Mouse (Mus musculus) stomach, embryonic 15.5 days (tissue): ENCODE data around the gene 2900011O08Rik. TPM values are rescaled to one million over a fixed set of nuclear protein-coding genes. Genes with fewer than 3 reads are reported as not detected.

Experiments used
- ATAC-seq: fragments of 200-750 bp; cut with Nextera tagmentation; 2 replicates; pipeline ENCODE4 v1.8.0; 2017; ENCODE audit warnings: low read depth, moderate number of reproducible peaks, moderate TSS enrichment; ENCODE audit not compliant: insufficient read depth, low FRiP score
- H3K27ac ChIP-seq: fragments of 300-500 bp; sonication (generic); 2 replicates; pipeline ENCODE4 v1.5.1; 2015; ENCODE audit warnings: mild to moderate bottlenecking, inconsistent platforms
- H3K27me3 ChIP-seq: fragments of 300-500 bp; sonication (generic); replicated peaks from 2 replicates; pipeline ENCODE4 v1.6.1; 2015; ENCODE audit warnings: inconsistent platforms
- H3K36me3 ChIP-seq: fragments of 300-500 bp; sonication (generic); 2 replicates; pipeline ENCODE4 v1.6.1; 2015; ENCODE audit warnings: inconsistent platforms
- H3K4me1 ChIP-seq: fragments of 300-500 bp; sonication (generic); 2 replicates; pipeline ENCODE4 v1.6.1; 2015; ENCODE audit warnings: inconsistent platforms
- H3K4me2 ChIP-seq: fragments of 300-500 bp; sonication (generic); 2 replicates; pipeline ENCODE4 v1.6.1; 2015; ENCODE audit warnings: mild to moderate bottlenecking, inconsistent platforms
- H3K4me3 ChIP-seq: fragments of 300-500 bp; sonication (generic); replicated peaks from 2 replicates; pipeline ENCODE4 v1.5.1; 2015; ENCODE audit warnings: inconsistent platforms
- H3K9ac ChIP-seq: fragments of 300-500 bp; sonication (generic); 2 replicates; pipeline ENCODE4 v1.6.1; 2015; ENCODE audit warnings: inconsistent platforms
- H3K9me3 ChIP-seq: fragments of 300-500 bp; sonication (generic); 2 replicates; pipeline ENCODE4 v1.6.1; 2016; ENCODE audit warnings: inconsistent platforms
- WGBS: fragments of 180-500 bp; shearing (Covaris S2); methylation state at CpG from one replicate; pipeline ENCODE4 v1.1.7; 2015; 5-methylcytosine and 5-hydroxymethylcytosine counted together
- polyA plus RNA-seq: library from polyadenylated mRNA; unstranded; fragments of >200 nt; fragmentation: Nextera tagmentation; extraction: Ambion mirVana; gene quantifications from 2 replicates; pipeline ENCODE4 v1.2.1, GENCODE M21; 2015

Gene 2900011O08Rik
- 1.7 and 2.4 TPM in 2 replicates for polyA plus RNA-seq

DNA sequence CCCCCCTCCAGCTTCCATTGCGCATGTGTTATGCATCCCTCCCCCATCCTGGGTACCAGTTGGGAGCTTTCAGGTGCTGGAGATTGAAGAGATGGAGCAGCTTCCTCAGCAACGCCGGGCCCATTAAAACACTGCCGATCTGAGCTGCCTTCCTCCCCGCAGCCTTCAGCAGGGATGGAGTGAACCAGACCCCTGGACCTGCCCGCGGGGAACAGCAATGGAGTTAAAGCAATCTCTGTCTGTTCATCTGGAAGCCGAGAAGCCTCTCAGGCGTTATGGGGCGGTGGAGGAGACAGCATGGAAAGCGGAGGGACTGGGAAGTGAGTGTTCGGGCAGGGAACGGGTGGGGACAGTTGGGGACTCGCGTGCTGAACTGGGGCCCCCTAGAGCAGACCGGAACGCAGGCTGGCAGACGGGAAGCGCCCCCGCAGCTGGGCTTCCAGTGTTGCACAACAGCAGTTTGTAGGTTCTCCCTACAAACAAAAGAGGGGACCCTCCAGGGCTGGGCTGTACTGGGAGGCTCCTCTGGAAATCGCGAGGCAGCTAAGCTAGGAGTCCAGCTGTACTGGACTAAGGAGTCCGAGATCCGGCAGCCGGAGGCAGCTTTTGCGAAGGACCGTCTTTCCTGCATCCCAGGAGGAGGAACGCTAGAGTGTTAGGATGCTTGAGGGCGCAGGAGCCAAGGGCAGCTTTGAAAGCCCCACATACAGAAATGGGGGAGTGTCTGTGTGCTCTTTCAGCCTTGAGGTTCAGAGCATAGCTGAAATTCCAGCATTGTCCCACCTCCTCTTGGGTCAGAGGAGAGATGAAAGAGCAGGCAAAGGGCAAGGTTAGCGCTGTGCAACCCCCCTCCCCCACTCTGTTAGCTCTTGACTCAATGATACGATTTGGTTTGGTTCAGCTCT, at the start of gene 2900011O08Rik, which contains the start of gene Ifitm7:
2900011O08Rik (plus strand) TSS at position 31 of the 905 bp plus-strand sequence.
Ifitm7 (minus strand) TSS at position 315 of the 905 bp plus-strand sequence.
- Histone ChIP-seq H3K4me1 (no peaks in the 10 kb centered on the region), H3K9me3 (no peaks in the 10 kb centered on the region), H3K4me2 (peak within 1 kb of the TSS; percentile 76), H3K9ac (no peak within 1 kb of the TSS), H3K36me3 (no peaks in the 10 kb centered on the region), H3K4me3 (peak within 1 kb of the TSS; percentile 39), H3K27me3 (no peaks in the 10 kb centered on the region), H3K27ac (no peak within 1 kb of the TSS)
- ATAC-seq, result 0 out of 2 replicates have a peak, but pooled peaks have one; percentile 43
- under 1% methylated on average over 31 of the region's 31 CpGs for WGBS

DNA sequence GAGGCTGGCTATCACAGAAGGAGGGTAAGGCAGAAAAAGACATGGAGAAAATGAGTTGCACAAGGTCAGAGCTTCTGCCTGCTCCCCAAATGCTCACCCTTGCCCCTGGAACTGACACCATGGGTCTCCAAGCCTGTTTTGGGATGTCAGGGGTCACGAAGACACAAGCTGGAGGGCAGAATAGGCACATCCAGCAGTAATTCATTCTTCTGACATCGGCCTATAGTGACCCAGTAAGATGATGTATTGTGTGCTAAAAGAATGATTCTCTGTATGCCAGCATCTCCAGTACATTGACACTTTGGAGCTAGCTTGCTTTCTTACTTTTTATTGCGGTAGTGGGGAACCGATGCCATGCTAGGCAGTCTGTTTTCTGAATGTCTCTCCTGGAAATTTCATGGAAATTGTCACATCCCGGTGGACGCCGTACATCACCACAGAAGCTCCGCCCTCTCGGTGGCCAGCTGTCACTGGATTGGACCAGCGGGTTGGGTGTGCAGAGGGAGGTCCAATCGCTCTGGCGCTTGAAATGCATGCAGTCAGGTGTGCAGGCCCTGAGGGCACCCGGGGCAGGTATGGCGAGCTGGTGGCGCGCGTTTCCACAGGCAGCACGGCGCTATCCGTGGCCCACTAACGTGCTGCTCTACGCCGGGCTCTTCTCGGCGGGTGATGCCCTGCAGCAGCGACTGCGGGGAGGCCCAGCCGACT, 46.1 kb upstream of the 2900011O08Rik start:
- Histone ChIP-seq H3K36me3 (no peaks in the 10 kb centered on the region), H3K27me3 (0 out of 2 replicates have a peak, but pooled peaks cover 3% of the 10 kb centered on the region), H3K4me2 (peak overlapping the region; percentile 95), H3K4me1 (peaks cover 5% of the 10 kb centered on the region; the same call in 1 of the 2 replicates), H3K9ac (peak overlapping the region; percentile 39; the same call in 1 of the 2 replicates), H3K27ac (no peak overlapping the region), H3K4me3 (peak overlapping the region; percentile 60), H3K9me3 (no peaks in the 10 kb centered on the region)
- ATAC-seq, result peak; percentile 95
- 6% methylated on average over 28 of the region's 28 CpGs for WGBS

DNA sequence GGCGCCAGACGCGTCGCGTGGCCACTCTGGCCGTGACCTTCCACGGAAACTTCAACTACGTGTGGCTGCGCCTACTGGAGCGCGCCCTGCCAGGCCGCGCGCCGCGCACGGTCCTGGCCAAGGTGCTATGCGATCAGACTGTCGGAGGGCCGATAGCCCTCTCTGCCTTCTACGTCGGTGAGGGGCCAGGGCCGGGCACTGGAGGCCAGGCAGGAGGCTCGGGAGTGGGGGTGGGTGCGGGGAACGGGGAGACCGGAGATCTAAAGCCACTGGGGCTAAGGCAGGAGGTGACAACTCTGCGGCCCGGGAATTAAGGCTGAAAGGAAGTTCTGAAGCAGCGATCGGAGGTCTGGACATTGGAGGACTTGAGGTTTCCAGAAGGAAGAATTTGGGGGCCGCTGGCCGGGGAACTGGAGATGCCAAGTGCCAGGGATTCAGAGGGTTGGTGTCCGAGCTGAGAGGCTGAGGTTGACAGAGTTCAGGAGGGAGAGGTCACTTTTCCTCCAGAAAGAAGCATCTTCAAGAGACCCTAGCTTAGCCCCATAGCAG, 45.5 kb upstream of the 2900011O08Rik start:
- 3% methylated on average over 34 of the region's 34 CpGs for WGBS

DNA sequence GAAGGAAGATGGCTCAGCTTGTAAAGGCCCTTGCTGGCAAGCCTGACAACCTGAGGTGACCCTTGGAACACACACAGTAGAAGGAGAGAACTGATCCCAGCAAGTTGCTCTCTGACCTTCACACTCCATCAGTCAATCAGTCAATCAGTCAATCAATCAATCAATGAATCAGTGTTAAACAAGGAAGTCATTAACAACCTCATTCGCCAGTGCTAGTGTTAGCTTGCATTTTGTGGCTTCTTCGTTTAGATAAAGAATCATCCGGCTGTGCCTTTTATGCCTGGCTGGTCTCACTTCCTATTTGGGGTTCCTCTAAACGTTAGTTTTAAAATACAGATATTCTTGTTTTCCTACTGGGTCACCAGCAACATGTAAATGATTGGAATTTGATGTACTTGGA, 42.2 kb upstream of the 2900011O08Rik start:
- Histone ChIP-seq H3K27me3 (0 out of 2 replicates have a peak, but pooled peaks cover 3% of the 10 kb centered on the region), H3K4me2 (no peak overlapping the region), H3K9me3 (no peaks in the 10 kb centered on the region), H3K9ac (no peak overlapping the region), H3K4me3 (no peak overlapping the region), H3K36me3 (no peaks in the 10 kb centered on the region), H3K4me1 (peaks cover 5% of the 10 kb centered on the region; the same call in 1 of the 2 replicates), H3K27ac (no peak overlapping the region)
- no peak for ATAC-seq
- 32% methylated on average over 4 of the region's 4 CpGs for WGBS

More for the DNA sequence above, 45.5 kb upstream of the 2900011O08Rik start:
- H3K9ac ChIP-seq, result peak overlapping the region; percentile 39; the same call in 1 of the 2 replicates
- H3K4me2 ChIP-seq, result peak overlapping the region; percentile 95
- H3K9me3 ChIP-seq, result no peaks in the 10 kb centered on the region
- peak overlapping the region; percentile 60 for H3K4me3 ChIP-seq
- peaks cover 5% of the 10 kb centered on the region; the same call in 1 of the 2 replicates for H3K4me1 ChIP-seq
- ATAC-seq, result peak; percentile 76
- H3K27ac ChIP-seq, result no peak overlapping the region
- no peaks in the 10 kb centered on the region for H3K36me3 ChIP-seq
- 0 out of 2 replicates have a peak, but pooled peaks cover 3% of the 10 kb centered on the region for H3K27me3 ChIP-seq

DNA sequence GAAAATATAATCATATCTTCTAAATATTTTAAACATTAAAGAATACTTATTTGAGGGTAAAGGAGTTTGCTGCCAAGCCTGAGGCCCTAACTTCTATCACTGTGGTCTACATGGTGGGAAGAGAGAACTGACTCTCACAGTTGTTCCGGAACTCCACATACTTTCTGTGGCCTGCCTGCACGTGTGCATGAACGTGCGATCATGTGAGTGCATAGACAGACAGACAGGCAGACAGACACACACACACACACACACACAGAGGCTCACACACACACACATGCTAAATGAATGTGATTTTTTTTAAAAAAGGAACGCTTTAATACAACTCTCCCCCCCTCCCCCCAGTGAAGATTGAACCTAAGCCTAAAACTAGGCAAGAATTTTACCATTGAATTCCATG, 41.7 kb upstream of the 2900011O08Rik start:
- no peak overlapping the region for H3K27ac ChIP-seq
- 77% methylated on average over 5 of the region's 5 CpGs for WGBS
- no peak overlapping the region for H3K9ac ChIP-seq
- no peaks in the 10 kb centered on the region for H3K9me3 ChIP-seq
- H3K4me1 ChIP-seq, result peaks cover 5% of the 10 kb centered on the region; the same call in 1 of the 2 replicates
- 0 out of 2 replicates have a peak, but pooled peaks cover 3% of the 10 kb centered on the region for H3K27me3 ChIP-seq
- no peak overlapping the region for H3K4me2 ChIP-seq
- ATAC-seq, result no peak
- H3K36me3 ChIP-seq, result no peaks in the 10 kb centered on the region
- H3K4me3 ChIP-seq, result no peak overlapping the region

DNA sequence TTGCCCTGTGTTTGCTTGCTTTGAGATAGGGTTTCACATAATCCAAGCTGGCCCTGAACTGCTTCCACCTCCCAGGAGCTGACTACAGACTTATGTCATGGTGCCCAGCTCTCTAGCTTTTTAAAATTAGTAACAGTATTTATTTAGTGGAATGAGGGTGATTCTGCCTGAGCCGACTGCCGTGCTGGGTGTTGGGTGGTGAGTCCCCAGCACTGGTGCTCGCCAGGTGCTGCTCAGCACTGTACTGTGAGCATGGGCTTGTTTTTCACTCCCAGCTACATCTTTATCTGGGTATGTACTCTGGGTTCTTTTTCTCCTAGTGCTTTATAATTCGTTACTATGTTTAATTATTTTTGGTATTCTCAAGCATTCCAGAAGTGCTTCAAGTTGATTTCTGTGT, 41.3 kb upstream of the 2900011O08Rik start:
- Histone ChIP-seq H3K9ac (no peak overlapping the region), H3K36me3 (no peaks in the 10 kb centered on the region), H3K27ac (no peak overlapping the region), H3K27me3 (0 out of 2 replicates have a peak, but pooled peaks cover 3% of the 10 kb centered on the region), H3K4me3 (no peak overlapping the region), H3K4me2 (no peak overlapping the region), H3K9me3 (no peaks in the 10 kb centered on the region), H3K4me1 (peaks cover 5% of the 10 kb centered on the region; the same call in 1 of the 2 replicates)
- 72% methylated on average over 4 of the region's 4 CpGs for WGBS
- ATAC-seq, result no peak

DNA sequence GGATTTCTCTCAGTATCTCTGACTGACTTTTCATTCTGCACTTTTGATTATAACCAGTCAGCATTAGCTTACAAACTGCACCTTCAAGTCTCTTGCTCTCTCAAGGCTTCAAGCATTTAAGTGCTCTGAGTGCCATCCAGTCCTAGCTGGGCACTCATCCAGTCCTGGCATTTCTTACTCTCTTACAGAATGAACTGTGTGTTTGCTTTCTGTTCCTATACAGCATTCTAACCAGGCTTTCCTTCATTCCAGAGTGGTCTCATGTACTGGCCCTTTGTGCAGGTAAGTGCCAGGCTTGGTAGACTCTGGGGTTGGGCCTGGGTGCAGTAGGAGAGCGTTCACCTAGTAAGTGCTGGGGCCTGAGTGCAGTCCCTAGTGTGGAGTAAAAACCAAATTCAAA, 40.1 kb upstream of the 2900011O08Rik start:
- no peak overlapping the region for H3K4me3 ChIP-seq
- H3K27ac ChIP-seq, result no peak overlapping the region
- no peak for ATAC-seq
- 0 out of 2 replicates have a peak, but pooled peaks cover 3% of the 10 kb centered on the region for H3K27me3 ChIP-seq
- no peaks in the 10 kb centered on the region for H3K36me3 ChIP-seq
- no peak overlapping the region for H3K4me2 ChIP-seq
- 86% methylated on average over 1 of the region's 1 CpGs for WGBS
- no peaks in the 10 kb centered on the region for H3K4me1 ChIP-seq
- H3K9me3 ChIP-seq, result no peaks in the 10 kb centered on the region
- no peak overlapping the region for H3K9ac ChIP-seq

DNA sequence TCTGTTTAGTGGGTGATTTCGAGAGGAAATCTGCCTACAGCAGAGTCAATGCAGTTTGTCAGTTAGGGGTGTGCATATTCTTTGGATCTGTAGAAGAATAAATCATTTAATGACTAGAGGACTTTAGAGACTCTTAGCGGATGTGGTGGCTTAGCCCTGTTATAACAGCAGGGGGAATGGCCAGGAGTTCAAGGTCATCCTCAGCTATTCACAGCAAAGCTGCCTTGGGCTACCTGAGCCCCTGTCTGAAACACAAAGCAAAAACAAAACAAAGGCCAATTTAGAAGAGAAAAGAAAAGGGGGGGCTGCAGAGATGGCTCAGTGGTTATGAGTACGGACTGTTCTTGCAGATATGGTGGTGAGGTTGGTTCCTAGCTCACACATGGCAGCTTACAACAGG, 35.2 kb upstream of the 2900011O08Rik start:
- Histone ChIP-seq H3K4me3 (no peak overlapping the region), H3K4me2 (no peak overlapping the region), H3K9me3 (no peaks in the 10 kb centered on the region), H3K9ac (no peak overlapping the region), H3K27ac (no peak overlapping the region), H3K4me1 (no peaks in the 10 kb centered on the region), H3K27me3 (no peaks in the 10 kb centered on the region), H3K36me3 (no peaks in the 10 kb centered on the region)
- 73% methylated on average over 3 of the region's 3 CpGs for WGBS
- ATAC-seq, result no peak

DNA sequence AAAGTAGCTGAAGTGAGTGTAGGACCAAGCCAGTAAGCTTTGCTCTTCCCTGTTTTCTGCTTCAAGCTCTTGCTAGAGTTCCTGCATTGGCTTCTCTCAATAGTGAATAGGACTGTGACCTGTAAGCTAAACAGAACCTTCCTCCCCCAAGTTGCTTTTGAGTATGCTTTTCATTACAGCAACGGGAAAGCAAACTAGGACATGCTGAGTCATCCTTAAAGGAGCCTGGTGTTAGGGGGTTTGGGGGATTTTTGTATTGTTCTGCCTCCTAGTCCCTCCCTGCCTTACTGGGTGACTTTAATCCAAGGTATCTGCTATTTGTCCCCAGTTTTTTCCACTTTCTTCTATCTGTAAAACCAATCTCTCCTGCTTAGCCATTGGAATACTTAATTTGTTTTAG, 24.4 kb upstream of the 2900011O08Rik start:
- WGBS, result 33% methylated on average over 1 of the region's 1 CpGs
- no peak for ATAC-seq
- Histone ChIP-seq H3K4me3 (no peak overlapping the region), H3K27ac (no peak overlapping the region), H3K36me3 (no peaks in the 10 kb centered on the region), H3K27me3 (no peaks in the 10 kb centered on the region), H3K9ac (no peak overlapping the region), H3K4me2 (no peak overlapping the region), H3K9me3 (no peaks in the 10 kb centered on the region), H3K4me1 (no peaks in the 10 kb centered on the region)

DNA sequence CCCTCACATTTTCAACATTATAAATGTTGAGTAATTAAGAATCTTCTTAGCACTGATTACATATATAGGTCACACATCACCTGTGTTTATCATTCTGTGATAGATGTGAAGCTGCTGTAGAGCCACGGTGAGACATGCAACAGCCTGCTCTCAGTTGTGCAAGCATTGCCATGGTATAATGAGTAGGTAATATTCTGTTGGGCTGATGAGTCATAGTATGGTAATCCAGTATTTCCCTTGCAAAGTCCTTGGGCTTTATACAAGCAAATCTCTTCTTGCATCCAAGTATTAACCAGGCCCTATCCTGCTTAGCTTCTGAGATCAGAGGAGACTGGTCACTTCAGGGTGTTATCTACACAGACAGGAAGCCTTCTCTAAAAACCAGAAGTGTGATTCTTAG, 17.3 kb upstream of the 2900011O08Rik start:
- no peaks in the 10 kb centered on the region for H3K9me3 ChIP-seq
- H3K27me3 ChIP-seq, result no peaks in the 10 kb centered on the region
- H3K27ac ChIP-seq, result no peak overlapping the region
- H3K36me3 ChIP-seq, result no peaks in the 10 kb centered on the region
- H3K9ac ChIP-seq, result no peak overlapping the region
- no peaks in the 10 kb centered on the region for H3K4me1 ChIP-seq
- no peak overlapping the region for H3K4me2 ChIP-seq
- WGBS, result 62% methylated on average over 1 of the region's 1 CpGs
- no peak for ATAC-seq
- H3K4me3 ChIP-seq, result no peak overlapping the region

DNA sequence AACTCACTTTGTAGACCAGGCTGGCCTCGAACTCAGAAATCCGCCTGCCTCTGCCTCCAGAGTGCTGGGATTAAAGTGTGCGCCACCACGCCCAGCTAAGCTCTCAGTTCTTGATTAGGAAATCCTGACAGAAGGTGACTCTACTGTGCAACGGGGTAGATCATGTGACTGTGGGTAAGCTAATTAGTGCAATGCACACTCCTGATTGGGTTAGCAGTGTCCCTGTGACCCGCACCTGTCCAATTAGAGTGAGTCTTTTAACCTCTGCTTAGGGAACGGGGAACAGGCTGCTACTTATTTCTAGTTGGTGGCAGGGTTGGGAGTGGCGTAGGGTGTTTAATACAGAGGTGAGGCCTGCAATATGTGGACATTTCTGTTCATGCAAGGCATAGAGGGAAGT, 14.4 kb upstream of the 2900011O08Rik start:
- Histone ChIP-seq H3K9ac (no peak overlapping the region), H3K36me3 (no peaks in the 10 kb centered on the region), H3K4me1 (no peaks in the 10 kb centered on the region), H3K4me2 (no peak overlapping the region), H3K4me3 (no peak overlapping the region), H3K27ac (no peak overlapping the region), H3K27me3 (no peaks in the 10 kb centered on the region), H3K9me3 (no peaks in the 10 kb centered on the region)
- 91% methylated on average over 8 of the region's 8 CpGs for WGBS
- no peak for ATAC-seq
